Mouse (Mus musculus): Measurements from ENCODE around the gene Ccdc34.

Gene Ccdc34

GRCm38 (mm10) chr2:110176761-110177400, 159.3 kb downstream of the Ccdc34 start:
- in situ Hi-C loops (cut with MboI, MseI) = no loop called here

- in situ Hi-C loops (cut with MboI, MseI) = no loop called here
Observed at GRCm38 (mm10) chr2:110177406-110177805, 159.8 kb downstream of the Ccdc34 start.

DNA sequence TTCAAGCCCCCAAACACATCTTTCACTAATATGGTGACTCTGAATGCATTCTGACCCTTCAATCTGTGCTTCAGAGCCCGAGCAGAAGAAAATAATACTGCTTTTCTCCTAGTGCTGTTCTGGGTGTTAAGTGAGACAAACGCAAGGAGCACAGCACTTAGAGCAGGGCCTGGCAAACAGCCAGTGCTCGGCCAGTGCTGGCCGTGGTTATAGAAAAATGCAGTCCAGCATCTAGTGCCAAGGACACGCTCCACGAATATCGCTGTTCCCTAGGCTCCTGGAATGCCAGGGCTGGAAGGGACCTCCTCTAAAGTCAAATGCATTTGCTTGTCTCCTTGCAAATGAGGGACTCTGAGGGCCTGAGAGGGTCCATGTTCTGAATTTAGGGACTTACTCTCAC, 160.3 kb downstream of the Ccdc34 start:
- in situ Hi-C loops (cut with MboI, MseI) = no loop called here

DNA sequence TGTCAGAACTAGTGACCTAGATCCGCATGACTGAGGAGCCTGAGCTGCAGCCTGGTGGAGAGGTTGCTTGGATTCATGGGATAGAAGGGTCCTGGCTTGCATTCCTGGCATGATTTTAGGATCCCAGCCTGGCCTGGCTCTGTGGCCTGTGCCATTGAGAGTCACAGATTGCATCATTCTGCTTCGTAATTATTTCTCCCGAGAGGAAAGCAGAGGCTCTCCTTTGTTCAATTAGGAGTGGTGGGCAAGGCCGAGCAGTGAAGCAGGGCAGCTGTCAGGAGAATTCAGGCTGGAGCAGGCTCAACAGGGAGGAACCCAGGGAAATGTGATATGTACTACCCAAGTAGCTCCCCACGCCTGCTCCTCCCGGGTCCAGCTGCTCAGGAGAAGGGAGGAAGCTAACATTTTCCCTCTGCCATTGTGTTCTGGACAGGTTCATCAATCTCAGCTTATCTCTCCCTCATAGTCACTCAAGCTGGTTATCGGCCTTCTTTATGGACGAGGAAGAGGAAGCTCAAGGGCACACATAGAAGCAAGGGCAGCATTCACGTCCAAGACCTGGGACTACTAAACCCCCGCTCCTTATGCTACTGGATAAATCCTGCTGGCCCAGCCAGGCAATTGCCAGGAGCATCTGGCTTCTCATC, 162.2 kb downstream of the Ccdc34 start:
- in situ Hi-C loops (cut with MboI, MseI) = no loop called here

- in situ Hi-C loops (cut with MboI, MseI) = no loop called here
Observed at GRCm38 (mm10) chr2:110180316-110180670, 162.7 kb downstream of the Ccdc34 start.

- in situ Hi-C loops (cut with MboI, MseI) = no loop called here
Observed at GRCm38 (mm10) chr2:110181666-110182065, 164.0 kb downstream of the Ccdc34 start.

GRCm38 (mm10) chr2:110182248-110182647, 164.6 kb downstream of the Ccdc34 start:
- in situ Hi-C loops (cut with MboI, MseI) = no loop called here

- in situ Hi-C loops (cut with MboI, MseI) = no loop called here
Observed at GRCm38 (mm10) chr2:110182795-110183486, 165.3 kb downstream of the Ccdc34 start.

DNA sequence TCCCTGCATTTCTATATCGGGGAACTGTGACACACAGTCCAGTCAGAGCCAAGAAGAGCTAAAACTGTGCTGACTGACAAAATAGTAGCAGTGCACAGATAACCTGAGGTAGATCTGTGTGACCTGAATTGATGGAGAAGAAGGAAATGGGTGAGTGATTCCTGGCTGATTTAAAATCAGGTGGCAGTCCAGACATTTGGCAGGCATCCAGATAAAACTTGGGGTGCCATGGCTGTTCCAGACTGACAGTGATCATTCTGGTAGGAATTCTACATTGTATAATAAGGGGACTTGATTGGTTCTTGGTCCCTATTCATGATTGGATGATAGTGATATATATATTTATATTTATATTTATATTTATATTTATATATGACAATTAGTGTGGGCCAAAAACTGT, 166.5 kb downstream of the Ccdc34 start:
- in situ Hi-C loops (cut with MboI, MseI) = no loop called here

DNA sequence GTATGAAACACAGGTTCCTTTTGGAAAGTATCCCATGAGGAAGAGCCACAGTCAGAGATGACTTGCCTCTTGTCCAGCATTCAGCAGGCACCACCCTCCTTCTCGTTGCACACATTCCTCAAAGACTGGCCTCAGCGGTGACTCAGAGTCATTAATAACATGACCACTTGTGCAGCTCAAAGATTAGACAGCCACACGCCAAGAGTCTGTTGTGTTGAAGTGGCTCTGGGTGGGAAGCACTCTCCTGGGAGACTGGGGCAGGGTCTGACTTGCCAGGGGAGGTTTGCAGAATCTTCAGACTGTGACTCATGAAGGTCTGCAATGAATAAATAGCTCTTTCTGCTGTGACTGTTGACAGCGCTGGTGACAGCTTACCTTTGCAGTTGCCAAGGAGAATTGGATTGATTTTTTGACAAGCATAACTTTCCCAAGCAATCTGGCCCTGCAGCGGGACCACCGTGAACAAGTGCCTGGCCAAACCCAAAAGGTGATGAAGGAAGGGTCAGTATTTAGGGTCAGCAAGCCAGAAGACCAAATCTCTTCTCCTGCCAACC, 168.9 kb downstream of the Ccdc34 start:
- in situ Hi-C loops (cut with MboI, MseI) = no loop called here

DNA sequence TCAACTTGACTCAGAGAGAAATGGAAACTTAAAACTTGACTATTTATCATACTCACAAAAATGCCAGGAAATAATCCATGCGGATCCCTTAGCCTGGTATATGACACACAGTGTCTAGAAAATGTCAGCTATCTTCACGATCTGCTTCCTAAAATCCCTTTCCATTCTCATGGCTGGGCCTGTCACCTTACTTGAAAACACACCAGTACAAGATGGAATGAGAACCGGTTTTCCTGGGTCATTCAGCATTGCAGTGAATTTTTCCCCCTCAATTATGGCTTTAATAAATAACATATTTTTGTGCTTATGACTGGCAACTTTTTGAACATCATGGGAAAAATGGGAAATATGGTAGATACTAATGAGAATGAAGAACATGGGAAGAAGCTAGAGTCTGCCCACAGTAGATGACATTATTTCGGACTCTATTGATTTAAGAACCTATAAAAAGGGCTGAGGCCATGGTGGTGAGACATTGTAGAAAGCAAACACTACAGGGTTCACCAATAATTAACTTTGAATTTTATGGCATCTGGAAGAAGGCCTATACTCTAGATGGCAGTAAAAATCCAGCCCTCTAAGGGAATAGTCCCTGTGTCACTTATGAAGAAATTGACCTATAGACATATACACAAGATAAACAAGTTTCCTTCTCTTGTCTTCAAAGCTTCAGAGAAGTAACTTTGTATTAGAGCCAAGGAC, 171.2 kb downstream of the Ccdc34 start:
- in situ Hi-C loops (cut with MboI, MseI) = no loop called here

GRCm38 (mm10) chr2:110190416-110190815, 172.8 kb downstream of the Ccdc34 start:
- in situ Hi-C loops (cut with MboI, MseI) = no loop called here

DNA sequence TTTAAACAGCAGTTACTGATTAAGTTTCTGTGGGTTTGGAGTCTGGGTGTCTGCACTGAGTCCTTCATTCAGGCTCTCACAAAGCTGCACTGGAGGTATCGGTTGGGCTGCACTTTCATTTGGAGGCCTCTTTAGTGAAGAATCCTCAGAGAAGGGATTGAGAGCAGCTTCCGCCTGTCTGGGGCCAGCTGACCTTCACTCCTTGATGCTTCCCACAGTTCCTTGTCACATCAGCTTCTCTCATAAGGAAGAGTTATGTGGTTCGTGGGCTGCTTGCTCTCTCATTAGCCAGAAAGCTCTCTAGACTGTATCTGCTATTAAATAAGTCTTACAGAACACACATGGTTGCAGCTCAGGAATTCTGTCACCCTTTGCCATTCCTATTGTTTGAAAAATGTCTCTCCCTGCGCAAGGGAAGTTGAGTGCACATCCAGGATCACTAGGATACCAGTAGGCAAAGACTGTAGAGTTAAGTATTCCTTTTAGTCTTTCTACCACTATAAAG, 173.6 kb downstream of the Ccdc34 start:
- in situ Hi-C loops (cut with MboI, MseI) = no loop called here

DNA sequence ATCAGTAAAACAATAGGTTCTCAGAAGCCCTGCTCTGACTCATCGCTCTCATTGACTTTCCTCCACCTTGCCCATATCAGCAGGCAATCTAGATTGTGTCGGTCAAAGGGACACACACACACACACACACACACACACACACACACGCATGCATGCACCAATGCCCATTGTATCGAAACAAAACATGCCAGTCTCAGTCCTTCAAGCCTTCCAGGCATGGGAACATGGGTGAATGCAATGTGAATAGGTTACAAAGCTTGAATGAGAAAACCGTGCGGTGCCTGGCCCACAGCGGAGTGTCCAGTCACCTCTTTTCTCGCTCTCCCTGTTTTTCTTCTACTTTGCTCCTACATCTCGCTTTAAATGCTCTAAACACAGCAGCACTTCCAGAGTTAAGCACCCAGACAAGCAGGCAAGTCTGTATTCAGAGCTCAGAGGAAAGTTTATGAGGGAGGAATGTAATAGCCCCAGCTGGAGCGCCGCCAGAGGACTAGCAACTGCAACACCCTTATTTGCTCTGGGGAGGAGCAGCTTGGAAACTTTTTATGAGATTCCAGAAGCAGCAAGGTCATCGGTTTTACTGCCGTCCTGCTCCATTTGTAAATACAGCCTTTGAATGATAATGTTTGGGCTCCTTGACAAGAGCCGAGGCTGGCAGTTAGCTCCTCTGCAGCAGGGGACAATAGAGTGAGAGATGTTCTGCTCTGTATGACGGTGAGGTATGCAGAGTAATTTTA, 174.5 kb downstream of the Ccdc34 start:
- in situ Hi-C loops (cut with MboI, MseI) = no loop called here

- in situ Hi-C loops (cut with MboI, MseI) = no loop called here
Observed at GRCm38 (mm10) chr2:110192702-110193312, 175.2 kb downstream of the Ccdc34 start.

DNA sequence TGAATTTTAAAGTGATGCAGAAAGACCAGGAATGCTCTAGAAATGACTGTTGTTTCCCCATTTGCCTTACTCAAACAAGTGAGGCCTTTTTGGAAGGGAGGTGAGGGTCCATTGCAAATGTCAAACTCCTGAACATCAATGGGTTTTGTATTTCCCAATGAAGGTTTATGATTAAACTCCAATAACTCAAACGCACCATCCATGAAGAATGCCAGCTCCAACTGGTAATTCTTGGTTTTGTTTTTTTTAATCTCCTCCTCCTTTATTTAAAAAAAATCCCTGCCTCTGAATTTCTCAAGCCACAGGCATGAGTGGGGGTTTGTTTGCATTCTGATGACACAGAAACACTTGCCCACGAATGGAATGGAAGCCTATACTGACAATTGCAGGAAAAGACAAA, 178.9 kb downstream of the Ccdc34 start:
- in situ Hi-C loops (cut with MboI, MseI) = no loop called here

- in situ Hi-C loops (cut with MboI, MseI) = no loop called here
Observed at GRCm38 (mm10) chr2:110199648-110200047, 182.0 kb downstream of the Ccdc34 start.

- in situ Hi-C loops (cut with MboI, MseI) = no loop called here
Observed at GRCm38 (mm10) chr2:110201770-110202169, 184.2 kb downstream of the Ccdc34 start.

- in situ Hi-C loops (cut with MboI, MseI) = no loop called here
Observed at GRCm38 (mm10) chr2:110202716-110203497, 185.3 kb downstream of the Ccdc34 start.

GRCm38 (mm10) chr2:110204169-110204568, 186.6 kb downstream of the Ccdc34 start:
- in situ Hi-C loops (cut with MboI, MseI) = no loop called here
